Mouse (Mus musculus): ENCODE measurements around the gene Rps2. TPM values are rescaled to one million over a fixed set of nuclear protein-coding genes. Genes with fewer than 3 reads are reported as not detected.
A peak's percentile ranks its signal among the peaks of the same experiment; 100 is the strongest.

Gene Rps2
- polyA plus RNA-seq, 1 experiment, result 515 TPM

- Histone ChIP-seq H3K4me1 (ENCODE audit: control insufficient read depth, insufficient read depth, low read length) (peaks cover 20% of the 10 kb centered on the region), H3K4me3 (ENCODE audit: control insufficient read depth, low read depth, low read length) (peak overlapping the region; percentile 1; the same call in 1 of the 2 replicates), H3K36me3 (ENCODE audit: control insufficient read depth, insufficient read depth, low read length) (no peaks in the 10 kb centered on the region), H3K27me3 (ENCODE audit: control insufficient read depth, insufficient read depth, low read length) (no peaks in the 10 kb centered on the region), H3K27ac (ENCODE audit: control insufficient read depth, insufficient read depth, low read depth, low read length) (no peak overlapping the region)
- TF ChIP-seq CTCF (IDR thresholded peaks at IDR 0.05; ENCODE audit: control insufficient read depth, insufficient read depth, insufficient replicate concordance, low read depth, low read length) (no peak), POLR2A (IDR thresholded peaks at IDR 0.05; ENCODE audit: control insufficient read depth, low read depth, low read length) (no peak)
These were observed 16.6 kb downstream of the Rps2 start for GRCm38 (mm10) chr17:24734513-24734912.

GRCm38 (mm10) chr17:24735446-24735845, 17.5 kb downstream of the Rps2 start:
- Histone ChIP-seq H3K4me1 (ENCODE audit: control insufficient read depth, insufficient read depth, low read length) (peaks cover 20% of the 10 kb centered on the region), H3K27ac (ENCODE audit: control insufficient read depth, insufficient read depth, low read depth, low read length) (no peak overlapping the region), H3K4me3 (ENCODE audit: control insufficient read depth, low read depth, low read length) (peak overlapping the region; percentile 46), H3K27me3 (ENCODE audit: control insufficient read depth, insufficient read depth, low read length) (no peaks in the 10 kb centered on the region), H3K36me3 (ENCODE audit: control insufficient read depth, insufficient read depth, low read length) (no peaks in the 10 kb centered on the region)
- TF ChIP-seq POLR2A (IDR thresholded peaks at IDR 0.05; ENCODE audit: control insufficient read depth, low read depth, low read length) (no peak), CTCF (IDR thresholded peaks at IDR 0.05; ENCODE audit: control insufficient read depth, insufficient read depth, insufficient replicate concordance, low read depth, low read length) (no peak)

GRCm38 (mm10) chr17:24736330-24737051, 18.6 kb downstream of the Rps2 start, which contains the start of gene Msrb1:
TSS of gene Msrb1 (plus strand) at chr17:24736642.
- peak; percentile 81 for TF ChIP-seq POLR2A (IDR thresholded peaks at IDR 0.05; ENCODE audit: control insufficient read depth, low read depth, low read length)
- no peak for TF ChIP-seq CTCF (IDR thresholded peaks at IDR 0.05; ENCODE audit: control insufficient read depth, insufficient read depth, insufficient replicate concordance, low read depth, low read length)
- no peaks in the 10 kb centered on the region for H3K36me3 ChIP-seq (ENCODE audit: control insufficient read depth, insufficient read depth, low read length)
- peak within 1 kb of the TSS; percentile 91 for H3K4me3 ChIP-seq (ENCODE audit: control insufficient read depth, low read depth, low read length)
- no peaks in the 10 kb centered on the region for H3K27me3 ChIP-seq (ENCODE audit: control insufficient read depth, insufficient read depth, low read length)
- H3K27ac ChIP-seq (ENCODE audit: control insufficient read depth, insufficient read depth, low read depth, low read length), result peak within 1 kb of the TSS; percentile 59; the same call in 1 of the 2 replicates
- H3K4me1 ChIP-seq (ENCODE audit: control insufficient read depth, insufficient read depth, low read length), result peaks cover 20% of the 10 kb centered on the region

- TF ChIP-seq CTCF (IDR thresholded peaks at IDR 0.05; ENCODE audit: control insufficient read depth, insufficient read depth, insufficient replicate concordance, low read depth, low read length) (no peak), POLR2A (IDR thresholded peaks at IDR 0.05; ENCODE audit: control insufficient read depth, low read depth, low read length) (no peak)
- Histone ChIP-seq H3K4me3 (ENCODE audit: control insufficient read depth, low read depth, low read length) (peak overlapping the region; percentile 91), H3K27ac (ENCODE audit: control insufficient read depth, insufficient read depth, low read depth, low read length) (no peak overlapping the region), H3K36me3 (ENCODE audit: control insufficient read depth, insufficient read depth, low read length) (no peaks in the 10 kb centered on the region), H3K4me1 (ENCODE audit: control insufficient read depth, insufficient read depth, low read length) (peaks cover 20% of the 10 kb centered on the region), H3K27me3 (ENCODE audit: control insufficient read depth, insufficient read depth, low read length) (no peaks in the 10 kb centered on the region)
These were observed 19.4 kb downstream of the Rps2 start for GRCm38 (mm10) chr17:24737135-24737810.

- no peaks in the 10 kb centered on the region for H3K36me3 ChIP-seq (ENCODE audit: control insufficient read depth, insufficient read depth, low read length)
- TF ChIP-seq CTCF (IDR thresholded peaks at IDR 0.05; ENCODE audit: control insufficient read depth, insufficient read depth, insufficient replicate concordance, low read depth, low read length), result no peak
- no peak for TF ChIP-seq POLR2A (IDR thresholded peaks at IDR 0.05; ENCODE audit: control insufficient read depth, low read depth, low read length)
- H3K4me1 ChIP-seq (ENCODE audit: control insufficient read depth, insufficient read depth, low read length), result peaks cover 20% of the 10 kb centered on the region
- no peak overlapping the region for H3K27ac ChIP-seq (ENCODE audit: control insufficient read depth, insufficient read depth, low read depth, low read length)
- no peaks in the 10 kb centered on the region for H3K27me3 ChIP-seq (ENCODE audit: control insufficient read depth, insufficient read depth, low read length)
- no peak overlapping the region for H3K4me3 ChIP-seq (ENCODE audit: control insufficient read depth, low read depth, low read length)
These were observed 20.3 kb downstream of the Rps2 start for GRCm38 (mm10) chr17:24738238-24738637.

GRCm38 (mm10) chr17:24739926-24740325, 22.0 kb downstream of the Rps2 start:
- H3K27ac ChIP-seq (ENCODE audit: control insufficient read depth, insufficient read depth, low read depth, low read length), result no peak overlapping the region
- no peaks in the 10 kb centered on the region for H3K36me3 ChIP-seq (ENCODE audit: control insufficient read depth, insufficient read depth, low read length)
- H3K27me3 ChIP-seq (ENCODE audit: control insufficient read depth, insufficient read depth, low read length), result no peaks in the 10 kb centered on the region
- TF ChIP-seq POLR2A (IDR thresholded peaks at IDR 0.05; ENCODE audit: control insufficient read depth, low read depth, low read length) (no peak), CTCF (IDR thresholded peaks at IDR 0.05; ENCODE audit: control insufficient read depth, insufficient read depth, insufficient replicate concordance, low read depth, low read length) (no peak)
- H3K4me1 ChIP-seq (ENCODE audit: control insufficient read depth, insufficient read depth, low read length), result peaks cover 20% of the 10 kb centered on the region
- H3K4me3 ChIP-seq (ENCODE audit: control insufficient read depth, low read depth, low read length), result no peak overlapping the region

GRCm38 (mm10) chr17:24742307-24742706, 24.4 kb downstream of the Rps2 start:
- TF ChIP-seq POLR2A (IDR thresholded peaks at IDR 0.05; ENCODE audit: control insufficient read depth, low read depth, low read length), result no peak
- no peak for TF ChIP-seq CTCF (IDR thresholded peaks at IDR 0.05; ENCODE audit: control insufficient read depth, insufficient read depth, insufficient replicate concordance, low read depth, low read length)
- H3K4me1 ChIP-seq (ENCODE audit: control insufficient read depth, insufficient read depth, low read length), result 0 out of 2 replicates have a peak, but pooled peaks cover under 1% of the 10 kb centered on the region
- no peak overlapping the region for H3K27ac ChIP-seq (ENCODE audit: control insufficient read depth, insufficient read depth, low read depth, low read length)

More at GRCm38 (mm10) chr17:24742307-24742706, 24.4 kb downstream of the Rps2 start:
- Histone ChIP-seq H3K27me3 (ENCODE audit: control insufficient read depth, insufficient read depth, low read length) (no peaks in the 10 kb centered on the region), H3K4me3 (ENCODE audit: control insufficient read depth, low read depth, low read length) (no peak overlapping the region), H3K36me3 (ENCODE audit: control insufficient read depth, insufficient read depth, low read length) (no peaks in the 10 kb centered on the region)

Data from testis, adult 2 months (tissue).